Mouse (Mus musculus) ES-E14 (cell line): ENCODE measurements around the gene Apopt1. TPM values are rescaled to one million over a fixed set of nuclear protein-coding genes. Genes with fewer than 3 reads are reported as not detected.

Source experiments
- DNase-seq: peaks from one replicate; pipeline ENCODE4 v3.0.0-alpha.2; 2013; ENCODE audit warnings: low read depth, low spot score
- H3K27ac ChIP-seq: 2 replicates; pipeline ENCODE4 v1.5.1; 2012; ENCODE audit warnings: low read depth, mild to moderate bottlenecking, low read length, moderate library complexity, mixed read lengths; ENCODE audit not compliant: poor library complexity, insufficient read depth, severe bottlenecking
- H3K36me3 ChIP-seq: 2 replicates; pipeline ENCODE4 v1.6.1; 2012; ENCODE audit warnings: mild to moderate bottlenecking, low read length, moderate library complexity, mixed read lengths; ENCODE audit not compliant: control insufficient read depth, poor library complexity, insufficient read depth, severe bottlenecking
- H3K4me1 ChIP-seq, 2 experiments: fragments of 150-350 bp in 1 of 2; sonication (generic) in 1 of 2; 2 replicates each; pipeline ENCODE4 v1.6.1; 2012; ENCODE audit warnings: low read length in 2 of 2, mild to moderate bottlenecking in 1 of 2, mixed read lengths in 1 of 2; ENCODE audit not compliant: control insufficient read depth in 2 of 2, insufficient read depth in 2 of 2, poor library complexity in 1 of 2
- H3K4me3 ChIP-seq, 2 experiments: fragments of 150-350 bp in 1 of 2; sonication (generic) in 1 of 2; 2 replicates each; pipeline ENCODE4 v1.5.1; 2012; ENCODE audit warnings: low read length in 2 of 2, low read depth in 1 of 2, mild to moderate bottlenecking in 1 of 2, mixed read lengths in 1 of 2; ENCODE audit not compliant: insufficient read depth in 1 of 2, poor library complexity in 1 of 2, severe bottlenecking in 1 of 2
- H3K9ac ChIP-seq: 2 replicates; pipeline ENCODE4 v1.6.1; 2012; ENCODE audit warnings: low read depth, mild to moderate bottlenecking, low read length, mixed read lengths; ENCODE audit not compliant: poor library complexity, insufficient read depth, severe bottlenecking
- H3K9me3 ChIP-seq: fragments of 150-350 bp; sonication (generic); 2 replicates; pipeline ENCODE4 v1.6.1; 2012; ENCODE audit warnings: low read depth, mild to moderate bottlenecking, low read length; ENCODE audit not compliant: control insufficient read depth, insufficient read depth
- CHD2 ChIP-seq: IDR thresholded peaks from 2 replicates; pipeline ENCODE4 v1.6.1; 2014; ENCODE audit warnings: mild to moderate bottlenecking, low read depth, low read length, inconsistent platforms
- HCFC1 ChIP-seq: IDR thresholded peaks from 2 replicates; pipeline ENCODE4 v1.6.1; 2012; ENCODE audit warnings: low read length, inconsistent platforms, borderline replicate concordance; ENCODE audit not compliant: insufficient read depth
- MAFK ChIP-seq: IDR thresholded peaks from 2 replicates; pipeline ENCODE4 v1.6.1; 2014; ENCODE audit warnings: mild to moderate bottlenecking, low read depth, low read length, inconsistent platforms; ENCODE audit not compliant: insufficient read depth
- ZC3H11A ChIP-seq: IDR thresholded peaks from 2 replicates; pipeline ENCODE4 v1.6.1; 2012; ENCODE audit warnings: low read depth, mild to moderate bottlenecking, inconsistent platforms, low read length, borderline replicate concordance
- ZNF384 ChIP-seq: IDR thresholded peaks from 2 replicates; pipeline ENCODE4 v1.6.1; 2012; ENCODE audit warnings: low read depth, low read length, inconsistent platforms
- in situ Hi-C, 2 experiments: fragments of 600-800 bp; cut with MboI; formaldehyde crosslinking; loops; one replicate each; pipeline ENCODE4 v1.15.1; 2025; ENCODE audit warnings: low sequenced_read_pairs in 2 of 2, inconsistent platforms in 1 of 2; ENCODE audit not compliant: unreplicated experiment in 2 of 2
- total RNA-seq: library from RNA; depleted of rRNA; stranded (reverse); fragments of 300-350 nt; gene quantifications from 2 replicates; pipeline ENCODE4 v1.2.3, GENCODE M21; 2012

Apopt1 gene
- total RNA-seq, 1 experiment = 15.2 TPM

DNA sequence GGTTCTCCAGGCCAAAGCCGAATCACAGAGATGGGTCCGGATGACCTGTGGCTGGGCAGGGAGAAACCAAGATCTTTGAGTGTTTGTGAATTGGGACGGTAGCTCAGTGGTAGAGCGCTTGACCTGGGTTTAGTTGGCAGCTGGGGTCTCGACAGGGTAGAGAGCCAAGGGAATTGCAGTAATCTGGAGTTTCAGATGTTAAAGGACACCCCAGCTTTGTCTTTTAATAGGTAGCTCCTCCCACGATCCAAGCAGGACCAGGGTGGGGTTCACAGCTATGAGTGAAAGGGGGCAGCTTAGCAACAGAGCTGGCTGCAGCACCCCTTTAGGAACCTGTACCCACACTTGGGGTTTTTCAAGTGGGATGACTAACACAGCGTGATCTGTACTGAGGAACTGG lies 34.4 kb downstream of the Apopt1 start:
- in situ Hi-C loops = no loop called here
- Histone ChIP-seq H3K27ac (no peak overlapping the region), H3K4me3 (no peak overlapping the region), H3K9me3 (no peaks in the 10 kb centered on the region), H3K4me1 (peaks cover 0 to 6% of the 10 kb centered on the region in 2 experiments; a peak in 1 of 4 replicates), H3K9ac (no peak overlapping the region), H3K36me3 (no peaks in the 10 kb centered on the region)
- no peak for TF ChIP-seq CHD2
- no peak for TF ChIP-seq MAFK
- no peak for DNase-seq

DNA sequence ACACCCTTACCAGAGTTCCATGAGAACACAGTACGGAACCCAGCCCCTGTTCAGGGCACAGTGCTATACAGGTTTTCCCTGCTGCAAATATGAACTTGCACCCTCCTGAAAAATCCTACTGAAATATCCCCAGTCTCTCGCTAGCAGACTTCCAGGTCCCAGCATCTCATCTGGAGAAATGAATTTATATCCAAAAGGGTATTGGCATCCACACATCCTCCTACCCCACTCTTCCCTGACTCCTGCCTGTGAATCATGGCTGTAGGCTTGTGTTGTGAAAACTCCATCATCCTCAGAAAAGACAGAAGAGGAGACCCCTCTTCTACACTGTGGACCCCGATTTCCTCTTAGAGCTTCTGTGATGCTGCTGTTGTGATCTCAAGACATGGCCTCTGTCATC lies 37.7 kb downstream of the Apopt1 start:
- in situ Hi-C loops = no loop called here
- Histone ChIP-seq H3K9me3 (no peaks in the 10 kb centered on the region), H3K9ac (no peak overlapping the region), H3K27ac (no peak overlapping the region), H3K4me1 (peaks cover 0 to 6% of the 10 kb centered on the region in 2 experiments; a peak in 1 of 4 replicates), H3K4me3 (no peak overlapping the region), H3K36me3 (no peaks in the 10 kb centered on the region)
- DNase-seq = no peak
- TF ChIP-seq CHD2 = no peak
- no peak for TF ChIP-seq ZC3H11A
- TF ChIP-seq HCFC1 = no peak
- no peak for TF ChIP-seq ZNF384

DNA sequence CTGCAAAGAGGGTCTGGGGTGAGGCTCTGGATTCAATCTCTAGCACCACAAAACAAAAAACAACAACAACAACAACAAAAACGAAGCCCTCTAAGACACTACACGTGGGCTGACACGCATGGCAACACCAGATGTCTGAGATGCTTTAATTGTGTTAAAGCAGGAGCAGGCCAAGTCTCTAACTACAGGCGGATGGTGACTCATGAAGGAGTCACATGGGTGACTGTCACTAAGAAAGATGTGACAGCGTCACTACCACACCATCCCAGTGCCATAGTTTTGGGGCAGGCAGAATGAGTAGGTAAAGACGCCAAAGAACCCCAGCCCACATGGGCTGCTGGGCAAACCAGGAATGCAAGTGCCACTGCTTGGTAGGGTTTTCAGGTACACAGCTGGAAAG lies 39.4 kb downstream of the Apopt1 start:
- Histone ChIP-seq H3K4me1 (peaks cover 0 to 8% of the 10 kb centered on the region in 2 experiments; a peak in 1 of 4 replicates), H3K4me3 (no peak overlapping the region), H3K27ac (no peak overlapping the region), H3K9ac (no peak overlapping the region), H3K36me3 (no peaks in the 10 kb centered on the region), H3K9me3 (no peaks in the 10 kb centered on the region)
- no peak for DNase-seq
- TF ChIP-seq HCFC1 = no peak
- TF ChIP-seq MAFK = no peak
- no peak for TF ChIP-seq CHD2
- TF ChIP-seq ZC3H11A = no peak
- TF ChIP-seq ZNF384 = no peak
- in situ Hi-C loops = no loop called here

DNA sequence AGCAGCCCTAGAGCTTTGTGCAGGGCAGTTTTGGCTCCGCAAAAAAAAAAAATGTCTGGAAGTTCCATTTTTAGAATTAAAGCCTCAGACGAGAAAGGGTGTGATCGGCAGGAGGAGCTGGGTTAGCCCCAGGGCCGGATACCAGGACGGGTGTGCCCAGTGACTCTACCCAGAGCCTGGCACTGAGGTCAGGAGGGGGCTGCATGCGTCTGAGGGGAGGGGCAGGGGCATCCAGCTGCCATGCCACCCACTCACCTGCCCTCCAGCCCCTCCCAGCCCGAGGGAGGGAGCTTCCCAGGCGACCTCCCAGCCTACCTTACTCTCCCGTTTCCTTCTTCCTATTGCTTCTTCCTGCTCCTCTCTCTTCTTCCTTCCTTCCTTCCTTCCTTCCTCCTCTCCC lies 40.3 kb downstream of the Apopt1 start:
- H3K9ac ChIP-seq = no peak overlapping the region
- no peaks in the 10 kb centered on the region for H3K36me3 ChIP-seq
- TF ChIP-seq ZNF384 (no peak), CHD2 (no peak), MAFK (no peak), HCFC1 (no peak), ZC3H11A (no peak)
- H3K4me1 ChIP-seq = peaks cover 0 to 10% of the 10 kb centered on the region in 2 experiments; a peak in 2 of 4 replicates
- H3K27ac ChIP-seq = no peak overlapping the region
- in situ Hi-C loops = no loop called here
- H3K4me3 ChIP-seq = no peak overlapping the region
- no peak for DNase-seq
- H3K9me3 ChIP-seq = no peaks in the 10 kb centered on the region

DNA sequence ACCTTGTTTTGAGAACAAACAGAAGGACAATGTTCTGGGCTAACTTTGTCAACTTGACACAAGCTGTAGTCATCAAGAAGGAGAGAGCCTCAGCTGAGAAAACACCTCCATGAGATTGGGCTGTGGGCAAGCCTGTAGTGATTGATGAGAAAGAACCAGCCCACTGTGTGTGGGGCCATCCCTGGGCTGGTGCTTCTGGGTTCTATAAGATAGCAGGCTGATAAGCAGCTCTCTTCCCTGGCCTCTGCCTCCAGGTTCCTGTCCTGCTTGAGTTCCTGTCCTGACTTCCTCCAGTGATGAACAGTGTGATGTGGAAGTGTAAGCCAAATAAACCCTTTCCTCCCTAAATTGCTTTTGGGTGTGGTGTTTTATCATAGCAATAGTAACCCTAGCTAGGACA lies 41.6 kb downstream of the Apopt1 start:
- DNase-seq = no peak
- peaks cover 0 to 12% of the 10 kb centered on the region in 2 experiments; a peak in 2 of 4 replicates for H3K4me1 ChIP-seq
- TF ChIP-seq ZNF384 = no peak
- TF ChIP-seq ZC3H11A = no peak
- no peak for TF ChIP-seq MAFK
- TF ChIP-seq HCFC1 = no peak
- TF ChIP-seq CHD2 = no peak
- no peak overlapping the region for H3K4me3 ChIP-seq
- H3K27ac ChIP-seq = no peak overlapping the region
- no peaks in the 10 kb centered on the region for H3K9me3 ChIP-seq
- H3K9ac ChIP-seq = no peak overlapping the region
- no peaks in the 10 kb centered on the region for H3K36me3 ChIP-seq
- in situ Hi-C loops = no loop called here
